Mouse (Mus musculus): ENCODE data around the gene Kcnv2.

- no peak for TF ChIP-seq CTCF (IDR thresholded peaks at IDR 0.05; ENCODE audit: control insufficient read depth, insufficient read depth, insufficient replicate concordance, low read depth, low read length)
- no peak for TF ChIP-seq POLR2A (IDR thresholded peaks at IDR 0.05; ENCODE audit: control insufficient read depth, low read depth, low read length)
Measured at GRCm38 (mm10) chr19:27370174-27370573, 47.8 kb downstream of the Kcnv2 start.
